Mouse (Mus musculus): ENCODE results near the gene Inpp5d. TPM values are rescaled to one million over a fixed set of nuclear protein-coding genes. Genes with fewer than 3 reads are reported as not detected.

Gene Inpp5d
- polyA plus RNA-seq, 1 experiment from 2014 or later: 4.1 TPM

- 78% methylated on average over 7 of the region's 7 CpGs for WGBS
- no peaks in the 10 kb centered on the region for H3K4me1 ChIP-seq
- H3K4me3 ChIP-seq: no peak overlapping the region
- H3K27ac ChIP-seq: no peak overlapping the region
- no peaks in the 10 kb centered on the region for H3K36me3 ChIP-seq (replicated peaks)
- DNase-seq (ENCODE audit: extremely low spot score, low spot score): no peak
- H3K9me3 ChIP-seq: no peaks in the 10 kb centered on the region
- no peaks in the 10 kb centered on the region for H3K27me3 ChIP-seq (ENCODE audit: poor library complexity, severe bottlenecking)
Measured at GRCm38 (mm10) chr1:87648657-87649056, 28.5 kb downstream of the Inpp5d start.

GRCm38 (mm10) chr1:87649219-87649805 is 29.2 kb downstream of the Inpp5d start:
- Histone ChIP-seq H3K27ac (no peak overlapping the region), H3K36me3 (replicated peaks) (no peaks in the 10 kb centered on the region), H3K4me3 (no peak overlapping the region), H3K9me3 (no peaks in the 10 kb centered on the region), H3K4me1 (no peaks in the 10 kb centered on the region), H3K27me3 (ENCODE audit: poor library complexity, severe bottlenecking) (no peaks in the 10 kb centered on the region)
- no peak for DNase-seq (ENCODE audit: extremely low spot score, low spot score)
- WGBS: 85% methylated on average over 4 of the region's 4 CpGs

- WGBS: 94% methylated on average over 8 of the region's 8 CpGs
- Histone ChIP-seq H3K4me1 (no peaks in the 10 kb centered on the region), H3K9me3 (no peaks in the 10 kb centered on the region), H3K36me3 (replicated peaks) (no peaks in the 10 kb centered on the region), H3K27ac (no peak overlapping the region), H3K27me3 (ENCODE audit: poor library complexity, severe bottlenecking) (no peaks in the 10 kb centered on the region), H3K4me3 (no peak overlapping the region)
- no peak for DNase-seq (ENCODE audit: extremely low spot score, low spot score)
Measured at GRCm38 (mm10) chr1:87649958-87650474, 29.9 kb downstream of the Inpp5d start.

- WGBS: 82% methylated on average over 8 of the region's 8 CpGs
- DNase-seq (ENCODE audit: extremely low spot score, low spot score): no peak
Measured at GRCm38 (mm10) chr1:87650611-87651079, 30.5 kb downstream of the Inpp5d start.

GRCm38 (mm10) chr1:87651436-87651835 is 31.3 kb downstream of the Inpp5d start:
- H3K27ac ChIP-seq: no peak overlapping the region
- DNase-seq (ENCODE audit: extremely low spot score, low spot score): no peak
- WGBS: 91% methylated on average over 1 of the region's 1 CpGs

More at GRCm38 (mm10) chr1:87650611-87651079, 30.5 kb downstream of the Inpp5d start:
- Histone ChIP-seq H3K27me3 (ENCODE audit: poor library complexity, severe bottlenecking) (no peaks in the 10 kb centered on the region), H3K27ac (no peak overlapping the region), H3K4me3 (no peak overlapping the region), H3K36me3 (replicated peaks) (no peaks in the 10 kb centered on the region), H3K9me3 (no peaks in the 10 kb centered on the region), H3K4me1 (no peaks in the 10 kb centered on the region)

GRCm38 (mm10) chr1:87655101-87655500 is 35.0 kb downstream of the Inpp5d start:
- Histone ChIP-seq H3K27me3 (ENCODE audit: poor library complexity, severe bottlenecking) (no peaks in the 10 kb centered on the region), H3K9me3 (no peaks in the 10 kb centered on the region), H3K4me3 (no peak overlapping the region), H3K36me3 (replicated peaks) (no peaks in the 10 kb centered on the region), H3K4me1 (peaks cover 18% of the 10 kb centered on the region), H3K27ac (no peak overlapping the region)
- WGBS: 77% methylated on average over 5 of the region's 5 CpGs
- no peak for DNase-seq (ENCODE audit: extremely low spot score, low spot score)

More at GRCm38 (mm10) chr1:87651436-87651835, 31.3 kb downstream of the Inpp5d start:
- no peaks in the 10 kb centered on the region for H3K36me3 ChIP-seq (replicated peaks)
- H3K4me3 ChIP-seq: no peak overlapping the region
- H3K4me1 ChIP-seq: no peaks in the 10 kb centered on the region
- H3K9me3 ChIP-seq: no peaks in the 10 kb centered on the region
- no peaks in the 10 kb centered on the region for H3K27me3 ChIP-seq (ENCODE audit: poor library complexity, severe bottlenecking)

GRCm38 (mm10) chr1:87658063-87658462 is 38.0 kb downstream of the Inpp5d start:
- Histone ChIP-seq H3K9me3 (no peaks in the 10 kb centered on the region), H3K27ac (0 out of 2 replicates have a peak overlapping the region, but pooled peaks have one; percentile 12)
- WGBS: 61% methylated on average over 3 of the region's 3 CpGs

GRCm38 (mm10) chr1:87658485-87658884 is 38.4 kb downstream of the Inpp5d start:
- H3K27ac ChIP-seq: no peak overlapping the region
- H3K4me3 ChIP-seq: no peak overlapping the region
- DNase-seq (ENCODE audit: extremely low spot score, low spot score): no peak
- peaks cover 18% of the 10 kb centered on the region for H3K4me1 ChIP-seq
- no peaks in the 10 kb centered on the region; the same call in 1 of the 2 replicates for H3K9me3 ChIP-seq
- no peaks in the 10 kb centered on the region for H3K27me3 ChIP-seq (ENCODE audit: poor library complexity, severe bottlenecking)
- no peaks in the 10 kb centered on the region for H3K36me3 ChIP-seq (replicated peaks)
- 89% methylated on average over 2 of the region's 2 CpGs for WGBS

More at GRCm38 (mm10) chr1:87658063-87658462, 38.0 kb downstream of the Inpp5d start:
- H3K36me3 ChIP-seq (replicated peaks): no peaks in the 10 kb centered on the region
- no peak overlapping the region for H3K4me3 ChIP-seq
- H3K4me1 ChIP-seq: peaks cover 18% of the 10 kb centered on the region
- no peaks in the 10 kb centered on the region for H3K27me3 ChIP-seq (ENCODE audit: poor library complexity, severe bottlenecking)
- DNase-seq (ENCODE audit: extremely low spot score, low spot score): no peak

- Histone ChIP-seq H3K4me3 (no peak overlapping the region), H3K27me3 (ENCODE audit: poor library complexity, severe bottlenecking) (no peaks in the 10 kb centered on the region), H3K36me3 (replicated peaks) (no peaks in the 10 kb centered on the region), H3K27ac (no peak overlapping the region), H3K9me3 (peaks cover 5% of the 10 kb centered on the region; the same call in 1 of the 2 replicates), H3K4me1 (peaks cover 18% of the 10 kb centered on the region)
- no peak for DNase-seq (ENCODE audit: extremely low spot score, low spot score)
- WGBS: 79% methylated on average over 8 of the region's 8 CpGs
Measured at GRCm38 (mm10) chr1:87658937-87659617, 39.0 kb downstream of the Inpp5d start.

GRCm38 (mm10) chr1:87659618-87659960 is 39.5 kb downstream of the Inpp5d start:
- Histone ChIP-seq H3K4me1 (peaks cover 18% of the 10 kb centered on the region), H3K27me3 (ENCODE audit: poor library complexity, severe bottlenecking) (no peaks in the 10 kb centered on the region), H3K36me3 (replicated peaks) (no peaks in the 10 kb centered on the region), H3K9me3 (peaks cover 5% of the 10 kb centered on the region; the same call in 1 of the 2 replicates), H3K4me3 (no peak overlapping the region), H3K27ac (no peak overlapping the region)
- DNase-seq (ENCODE audit: extremely low spot score, low spot score): no peak
- WGBS: 82% methylated on average over 4 of the region's 4 CpGs

GRCm38 (mm10) chr1:87660740-87661139 is 40.6 kb downstream of the Inpp5d start:
- H3K27ac ChIP-seq: no peak overlapping the region
- WGBS: 100% methylated on average over 1 of the region's 1 CpGs
- H3K27me3 ChIP-seq (ENCODE audit: poor library complexity, severe bottlenecking): no peaks in the 10 kb centered on the region
- no peaks in the 10 kb centered on the region for H3K36me3 ChIP-seq (replicated peaks)
- H3K4me3 ChIP-seq: no peak overlapping the region
- DNase-seq (ENCODE audit: extremely low spot score, low spot score): no peak
- H3K9me3 ChIP-seq: peaks cover 5% of the 10 kb centered on the region; the same call in 1 of the 2 replicates
- peaks cover 18% of the 10 kb centered on the region for H3K4me1 ChIP-seq

GRCm38 (mm10) chr1:87663992-87664391 is 43.9 kb downstream of the Inpp5d start:
- Histone ChIP-seq H3K27ac (no peak overlapping the region), H3K9me3 (peaks cover 5% of the 10 kb centered on the region; the same call in 1 of the 2 replicates), H3K4me3 (no peak overlapping the region), H3K4me1 (0 out of 2 replicates have a peak, but pooled peaks cover 4% of the 10 kb centered on the region), H3K36me3 (replicated peaks) (no peaks in the 10 kb centered on the region), H3K27me3 (ENCODE audit: poor library complexity, severe bottlenecking) (no peaks in the 10 kb centered on the region)
- no peak for DNase-seq (ENCODE audit: extremely low spot score, low spot score)
- WGBS: 89% methylated on average over 2 of the region's 2 CpGs

- Histone ChIP-seq H3K9me3 (peaks cover 5% of the 10 kb centered on the region; the same call in 1 of the 2 replicates), H3K27me3 (ENCODE audit: poor library complexity, severe bottlenecking) (no peaks in the 10 kb centered on the region), H3K4me3 (no peak overlapping the region), H3K36me3 (replicated peaks) (no peaks in the 10 kb centered on the region), H3K27ac (no peak overlapping the region), H3K4me1 (no peaks in the 10 kb centered on the region)
- 86% methylated on average over 1 of the region's 1 CpGs for WGBS
- no peak for DNase-seq (ENCODE audit: extremely low spot score, low spot score)
Measured at GRCm38 (mm10) chr1:87667006-87667405, 46.9 kb downstream of the Inpp5d start.
